Mouse (Mus musculus) B cell, adult 67 days (primary cell): Measurements from ENCODE around the gene Exoc8. TPM values are rescaled to one million over a fixed set of nuclear protein-coding genes. Genes with fewer than 3 reads are reported as not detected.

Experiments
- total RNA-seq, 2 experiments: library from RNA; stranded (reverse); gene quantifications; 4 replicates each; pipeline ENCODE4 v1.2.4; 2023

Exoc8 gene
- 10 to 100 TPM; 15.0 to 16.1 TPM for total RNA-seq

GRCm38 (mm10) chr8:124897386-124898250, at the start of gene Exoc8, which contains the start of gene Sprtn:
TSS of gene Exoc8 (minus strand) at chr8:124897705.
TSS of gene Sprtn (plus strand) at chr8:124897886.

GRCm38 (mm10) chr8:124862321-124863162, 35.0 kb downstream of the Exoc8 start, which contains the start of the genes Gnpat and 2810004N23Rik:
TSS of gene Gnpat (plus strand) at chr8:124863033.
TSS of gene 2810004N23Rik (minus strand) at chr8:124863120.

Other genes starting within 250 kb of the Exoc8 start
- 1 to 10 TPM; 7.3 TPM for gene 2310022B05Rik, start 234.3 kb downstream of the Exoc8 start, total RNA-seq
- 100 to 1,000 TPM in 1 of 2 experiments, 10 to 100 TPM in 1; 88.0 to 106 TPM for gene Ttc13, start 175.7 kb downstream of the Exoc8 start, total RNA-seq
- 10 to 100 TPM; 20.5 to 21.2 TPM for gene Arv1, start 175.6 kb downstream of the Exoc8 start, total RNA-seq
- under 1 TPM in 1 of 2 experiments, not detected in 1; 0.56 TPM for gene Fam89a, start 145.9 kb downstream of the Exoc8 start, total RNA-seq
- gene Trim67, start 104.6 kb downstream of the Exoc8 start, total RNA-seq: not detected
- gene Gnpat, start 34.7 kb downstream of the Exoc8 start, total RNA-seq: 10 to 100 TPM; 82.9 to 89.6 TPM
- gene 2810004N23Rik, start 34.6 kb downstream of the Exoc8 start, total RNA-seq: 10 to 100 TPM; 26.0 to 29.1 TPM
- 10 to 100 TPM; 32.1 to 35.5 TPM for gene Sprtn, start 181 bp upstream of the Exoc8 start, total RNA-seq
- gene Egln1, start 51.6 kb upstream of the Exoc8 start, total RNA-seq: 10 to 100 TPM; 18.3 to 18.7 TPM
- 10 to 100 TPM; 48.8 to 49.1 TPM for gene Tsnax, start 115.3 kb upstream of the Exoc8 start, total RNA-seq
- gene Disc1, start 156.5 kb upstream of the Exoc8 start, total RNA-seq: 1 to 10 TPM; 2.5 to 3.8 TPM